Mouse (Mus musculus): ENCODE results near the gene Rnf214. TPM values are rescaled to one million over a fixed set of nuclear protein-coding genes. Genes with fewer than 3 reads are reported as not detected.
"Not testable (repeated sequence)": the region's sequence is repeated elsewhere in the genome, so short reads cannot be mapped to it uniquely, and the experiment has no call there.

Rnf214 gene
- polyA plus RNA-seq, 1 experiment: 27.9 TPM

- no peak overlapping the region; the same call in 1 of the 2 replicates for H3K27ac ChIP-seq (ENCODE audit: control insufficient read depth, insufficient read depth, low read depth, low read length, poor library complexity)
Observed at GRCm38 (mm10) chr9:45851330-45851729, 55.4 kb downstream of the Rnf214 start.

GRCm38 (mm10) chr9:45850528-45851155 lies 56.1 kb downstream of the Rnf214 start:
- Histone ChIP-seq H3K27ac (ENCODE audit: control insufficient read depth, insufficient read depth, low read depth, low read length, poor library complexity) (peak overlapping the region; percentile 38; the same call in 1 of the 2 replicates), H3K4me3 (replicated peaks; ENCODE audit: control insufficient read depth, low read depth, low read length) (no peak overlapping the region), H3K4me1 (ENCODE audit: control insufficient read depth, insufficient read depth, low read length) (peaks cover 23% of the 10 kb centered on the region)
- 77% methylated on average over 8 of the region's 8 CpGs for WGBS
- TF ChIP-seq CTCF (IDR thresholded peaks at IDR 0.05; ENCODE audit: control insufficient read depth, insufficient read depth, low read length): no peak
- TF ChIP-seq POLR2A (IDR thresholded peaks at IDR 0.05; ENCODE audit: borderline replicate concordance, control insufficient read depth, low read depth, low read length): no peak

More at GRCm38 (mm10) chr9:45851330-45851729, 55.4 kb downstream of the Rnf214 start:
- H3K4me3 ChIP-seq (replicated peaks; ENCODE audit: control insufficient read depth, low read depth, low read length): no peak overlapping the region
- H3K4me1 ChIP-seq (ENCODE audit: control insufficient read depth, insufficient read depth, low read length): peaks cover 21% of the 10 kb centered on the region
- 4% methylated on average over 5 of the region's 5 CpGs for WGBS
- TF ChIP-seq POLR2A (IDR thresholded peaks at IDR 0.05; ENCODE audit: borderline replicate concordance, control insufficient read depth, low read depth, low read length) (no peak), CTCF (IDR thresholded peaks at IDR 0.05; ENCODE audit: control insufficient read depth, insufficient read depth, low read length) (no peak)

GRCm38 (mm10) chr9:45849528-45850408 lies 56.9 kb downstream of the Rnf214 start:
- TF ChIP-seq CTCF (IDR thresholded peaks at IDR 0.05; ENCODE audit: control insufficient read depth, insufficient read depth, low read length): no peak
- TF ChIP-seq POLR2A (IDR thresholded peaks at IDR 0.05; ENCODE audit: borderline replicate concordance, control insufficient read depth, low read depth, low read length): no peak
- 68% methylated on average over 9 of the region's 9 CpGs for WGBS

DNA sequence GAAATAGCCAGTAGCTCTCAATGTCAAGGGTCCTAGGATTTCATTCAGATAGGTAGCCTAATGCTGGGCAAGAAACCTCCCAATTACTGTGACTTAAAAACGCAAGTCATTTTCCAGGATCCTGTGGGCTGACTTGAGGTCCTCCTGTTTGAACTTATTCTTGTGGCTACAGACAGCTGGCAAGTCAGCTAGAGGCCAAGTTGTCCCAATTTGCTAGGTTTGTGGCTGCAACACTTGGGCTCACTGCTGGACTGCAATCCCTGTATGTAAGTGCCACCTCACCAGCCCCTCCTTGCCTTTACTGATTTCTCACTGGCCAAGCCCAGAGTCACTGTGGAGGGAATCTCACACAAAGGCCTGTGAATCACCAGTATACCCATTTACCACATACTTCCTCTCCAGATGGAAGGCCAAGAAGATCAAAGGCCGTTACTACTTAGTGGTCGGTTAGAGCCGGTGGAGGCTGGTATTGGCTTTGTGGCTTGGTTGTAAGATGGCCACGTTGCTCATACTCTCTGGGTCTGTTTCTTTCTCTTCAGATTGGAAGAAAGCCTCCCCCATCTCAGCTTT lies 59.7 kb downstream of the Rnf214 start:
- no peak overlapping the region for H3K4me3 ChIP-seq (replicated peaks; ENCODE audit: control insufficient read depth, low read depth, low read length)
- 5% methylated on average over 5 of the region's 5 CpGs for WGBS
- TF ChIP-seq CTCF (IDR thresholded peaks at IDR 0.05; ENCODE audit: control insufficient read depth, insufficient read depth, low read length) (no peak), POLR2A (IDR thresholded peaks at IDR 0.05; ENCODE audit: borderline replicate concordance, control insufficient read depth, low read depth, low read length) (no peak)
- H3K4me1 ChIP-seq (ENCODE audit: control insufficient read depth, insufficient read depth, low read length): peaks cover 16% of the 10 kb centered on the region; the same call in 1 of the 2 replicates
- H3K27ac ChIP-seq (ENCODE audit: control insufficient read depth, insufficient read depth, low read depth, low read length, poor library complexity): peak overlapping the region; percentile 18; the same call in 1 of the 2 replicates

More at GRCm38 (mm10) chr9:45849528-45850408, 56.9 kb downstream of the Rnf214 start:
- H3K4me1 ChIP-seq (ENCODE audit: control insufficient read depth, insufficient read depth, low read length): peaks cover 23% of the 10 kb centered on the region
- H3K27ac ChIP-seq (ENCODE audit: control insufficient read depth, insufficient read depth, low read depth, low read length, poor library complexity): peak overlapping the region; percentile 19; the same call in 1 of the 2 replicates
- no peak overlapping the region for H3K4me3 ChIP-seq (replicated peaks; ENCODE audit: control insufficient read depth, low read depth, low read length)

DNA sequence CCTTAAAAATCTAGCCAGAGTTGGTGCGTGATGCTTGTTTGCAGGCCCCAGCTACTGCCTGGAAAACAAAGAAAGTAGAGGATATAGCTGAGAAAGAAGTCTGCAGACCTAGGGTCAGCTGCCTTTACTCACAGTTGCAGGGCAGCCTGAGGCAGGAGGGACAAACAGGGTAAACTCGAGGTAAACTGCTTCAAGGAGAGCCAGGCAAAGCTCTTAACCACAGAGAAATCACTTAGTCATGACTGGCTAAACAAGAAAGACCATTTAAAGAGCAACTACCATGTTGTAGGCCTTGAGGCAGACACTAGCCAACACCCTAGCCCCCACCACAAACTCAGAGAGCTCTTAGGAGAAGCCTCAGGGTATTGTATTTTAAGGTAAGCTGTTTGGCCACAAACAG lies 60.5 kb downstream of the Rnf214 start:
- not testable (repeated sequence) for H3K27ac ChIP-seq (ENCODE audit: control insufficient read depth, insufficient read depth, low read depth, low read length, poor library complexity)
- 32% methylated on average over 2 of the region's 2 CpGs for WGBS
- H3K4me1 ChIP-seq (ENCODE audit: control insufficient read depth, insufficient read depth, low read length): peaks cover 16% of the 10 kb centered on the region; the same call in 1 of the 2 replicates

GRCm38 (mm10) chr9:45845541-45845940 lies 61.2 kb downstream of the Rnf214 start:
- H3K27ac ChIP-seq (ENCODE audit: control insufficient read depth, insufficient read depth, low read depth, low read length, poor library complexity): no peak overlapping the region
- H3K4me1 ChIP-seq (ENCODE audit: control insufficient read depth, insufficient read depth, low read length): peaks cover 13% of the 10 kb centered on the region; the same call in 1 of the 2 replicates
- H3K4me3 ChIP-seq (replicated peaks; ENCODE audit: control insufficient read depth, low read depth, low read length): no peak overlapping the region
- WGBS: 70% methylated on average over 3 of the region's 3 CpGs
- TF ChIP-seq CTCF (IDR thresholded peaks at IDR 0.05; ENCODE audit: control insufficient read depth, insufficient read depth, low read length) (no peak), POLR2A (IDR thresholded peaks at IDR 0.05; ENCODE audit: borderline replicate concordance, control insufficient read depth, low read depth, low read length) (no peak)

More for the DNA sequence above, 60.5 kb downstream of the Rnf214 start:
- not testable (repeated sequence) for H3K4me3 ChIP-seq (replicated peaks; ENCODE audit: control insufficient read depth, low read depth, low read length)

- Histone ChIP-seq H3K4me3 (replicated peaks; ENCODE audit: control insufficient read depth, low read depth, low read length) (no peak overlapping the region), H3K27ac (ENCODE audit: control insufficient read depth, insufficient read depth, low read depth, low read length, poor library complexity) (peak overlapping the region; percentile 14; the same call in 1 of the 2 replicates), H3K4me1 (ENCODE audit: control insufficient read depth, insufficient read depth, low read length) (peaks cover 15% of the 10 kb centered on the region; the same call in 1 of the 2 replicates)
- 65% methylated on average over 1 of the region's 1 CpGs for WGBS
- TF ChIP-seq POLR2A (IDR thresholded peaks at IDR 0.05; ENCODE audit: borderline replicate concordance, control insufficient read depth, low read depth, low read length): no peak
- TF ChIP-seq CTCF (IDR thresholded peaks at IDR 0.05; ENCODE audit: control insufficient read depth, insufficient read depth, low read length): no peak
Observed at GRCm38 (mm10) chr9:45843780-45844179, 62.9 kb downstream of the Rnf214 start.

- Histone ChIP-seq H3K4me3 (replicated peaks; ENCODE audit: control insufficient read depth, low read depth, low read length) (no peak overlapping the region), H3K27ac (ENCODE audit: control insufficient read depth, insufficient read depth, low read depth, low read length, poor library complexity) (peak overlapping the region; percentile 51; the same call in 1 of the 2 replicates), H3K4me1 (ENCODE audit: control insufficient read depth, insufficient read depth, low read length) (peaks cover 11% of the 10 kb centered on the region; the same call in 1 of the 2 replicates)
- 37% methylated on average over 5 of the region's 5 CpGs for WGBS
- TF ChIP-seq CTCF (IDR thresholded peaks at IDR 0.05; ENCODE audit: control insufficient read depth, insufficient read depth, low read length): no peak
- no peak for TF ChIP-seq POLR2A (IDR thresholded peaks at IDR 0.05; ENCODE audit: borderline replicate concordance, control insufficient read depth, low read depth, low read length)
Observed at GRCm38 (mm10) chr9:45843007-45843406, 63.7 kb downstream of the Rnf214 start.

All from bone marrow, adult 2 months (tissue).